7 mouse cellular contexts compared by ENCODE assay signal in the genomic region with DNA sequence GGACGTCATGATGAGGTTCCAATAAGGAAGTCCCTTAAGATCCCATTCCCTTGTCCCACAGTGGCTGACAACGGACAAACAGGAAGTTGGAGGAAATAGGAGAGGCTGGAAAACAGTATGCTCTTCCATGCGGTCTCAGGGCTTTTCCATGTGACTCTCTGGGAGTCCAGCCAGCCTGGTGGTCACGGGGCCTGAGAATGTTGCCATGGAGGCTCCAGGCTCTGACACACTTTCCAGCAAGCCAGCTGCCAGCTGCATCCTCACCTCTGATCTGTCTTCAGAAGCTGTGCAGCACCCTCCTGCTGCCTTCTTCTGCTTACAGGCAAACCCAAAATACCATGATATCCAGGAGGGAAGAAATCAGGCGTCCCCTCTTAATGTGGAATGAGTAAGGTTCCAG.
DNase-seq lines count a peak whose midpoint lies in the region; ATAC-seq lines count a peak whose summit lies in the region.

No protein-coding gene starts in this region.

- no peak overlapping the region for H3K9ac ChIP-seq in intestine, embryonic 15.5 days

- no peaks in the 10 kb centered on the region for H3K27me3 ChIP-seq in intestine, embryonic 15.5 days (replicated peaks)

- DNase-seq in 3134 (ENCODE audit: extremely low read depth, insufficient read length, low spot score), result peak; percentile 81
- peak; percentile 93 for DNase-seq in 3T3-L1 (ENCODE audit: low read depth, low spot score)
- peak; percentile 50 to 60 for DNase-seq in cerebellum, postnatal 36 days
- DNase-seq in heart, postnatal 4 days, result peak; percentile 75
- peak; percentile 48 to 75 for DNase-seq in left cerebral cortex, adult 8-10 months (ENCODE audit: low spot score in 2 of 2)
- DNase-seq in right cerebral cortex, adult 2 months (ENCODE audit: low spot score in 2 of 2), result peak; percentile 72 to 83

- H3K4me2 ChIP-seq in intestine, embryonic 15.5 days (replicated peaks), result no peak overlapping the region

- no peaks in the 10 kb centered on the region for H3K4me1 ChIP-seq in intestine, embryonic 15.5 days (replicated peaks)

- H3K36me3 ChIP-seq in intestine, embryonic 15.5 days, result no peaks in the 10 kb centered on the region

- no peak overlapping the region for H3K27ac ChIP-seq in intestine, embryonic 15.5 days

- ATAC-seq in intestine, embryonic 15.5 days, result no peak

- 45% methylated on average over 5 of the region's 5 CpGs for WGBS in intestine, embryonic 15.5 days

- H3K9me3 ChIP-seq in intestine, embryonic 15.5 days, result no peaks in the 10 kb centered on the region

- H3K4me3 ChIP-seq in intestine, embryonic 15.5 days (replicated peaks), result no peak overlapping the region
